Comparison of ENCODE assay signal across 12 mouse cellular contexts in genomic region chr1:155013784-155014183, GRCm38 (mm10).
DNase-seq lines count a peak whose midpoint lies in the region; TF ChIP-seq lines count a peak whose summit lies in the region.
"Had no signal": no experiment of that assay in that cellular context is flagged by ENCODE, and none has a peak within 500 bp of the region (broad histone marks: within the 10 kb centered on the region; RNA-seq: fewer than 3 reads in every experiment).

No protein-coding gene starts in this region.

- H3K27me3 ChIP-seq in cerebellum, adult 2 months (ENCODE audit: control insufficient read depth, insufficient read depth, low read length), result no peaks in the 10 kb centered on the region
- H3K27me3 ChIP-seq: heart, embryonic 12.5 days had no signal

- H3K4me3 ChIP-seq in cerebellum, adult 2 months (replicated peaks; ENCODE audit: insufficient read depth, low read depth, low read length), result no peak overlapping the region
- H3K4me3 ChIP-seq: heart, embryonic 12.5 days had no signal

- DNase-seq in layer of hippocampus, adult 11-12 months (ENCODE audit: low spot score), result peak; percentile 63
- no peak for DNase-seq in layer of hippocampus, postnatal 10 days (ENCODE audit: low spot score in 2 of 2)
- peak; percentile 59 for DNase-seq in right cerebral cortex, postnatal 25 days
- DNase-seq in right cerebral cortex, postnatal 36 days (ENCODE audit: low spot score in 2 of 2), result no peak
- DNase-seq in layer of hippocampus, adult 9-11 months, result peak; percentile 73
- no peak for DNase-seq in natural killer cell, adult 2 months (ENCODE audit: low spot score in 2 of 2)
- no peak for DNase-seq in kidney, postnatal 36 days
- no peak for DNase-seq in cerebellum, adult 2 months
- DNase-seq: cerebellum, adult 9-11 months; kidney, adult 2 months had no signal

- 59% methylated on average over 4 of the region's 4 CpGs for WGBS in cerebellum, adult 2 months

- TF ChIP-seq POLR2A in cerebellum, adult 2 months (IDR thresholded peaks at IDR 0.05; ENCODE audit: borderline replicate concordance, insufficient read depth, low read length), result no peak

- no peak overlapping the region for H3K27ac ChIP-seq in cerebellum, adult 2 months (ENCODE audit: insufficient read depth, low read length)
- H3K27ac ChIP-seq: macrophage had no signal

- TF ChIP-seq CTCF in cerebellum, adult 2 months (IDR thresholded peaks at IDR 0.05; ENCODE audit: borderline replicate concordance, insufficient read depth, low read depth, low read length), result no peak

- H3K4me1 ChIP-seq in cerebellum, adult 2 months (ENCODE audit: control insufficient read depth, insufficient read depth, low read length), result no peaks in the 10 kb centered on the region

Comparison
In these comparisons a context has a peak if more than half of its experiments do, and no peak if none do; other contexts are left out.
1. DNase-seq: peak in layer of hippocampus, adult 11-12 months (single experiment), right cerebral cortex, postnatal 25 days (single experiment) and layer of hippocampus, adult 9-11 months (single experiment); none in layer of hippocampus, postnatal 10 days (0 of 2), right cerebral cortex, postnatal 36 days (0 of 2), natural killer cell, adult 2 months (0 of 2), kidney, postnatal 36 days (0 of 2) and cerebellum, adult 2 months (0 of 2).